Mouse (Mus musculus): ENCODE data around the gene Pdss1.
"Not testable (repeated sequence)": the region's sequence is repeated elsewhere in the genome, so short reads cannot be mapped to it uniquely, and the experiment has no call there.

The Pdss1 gene

DNA sequence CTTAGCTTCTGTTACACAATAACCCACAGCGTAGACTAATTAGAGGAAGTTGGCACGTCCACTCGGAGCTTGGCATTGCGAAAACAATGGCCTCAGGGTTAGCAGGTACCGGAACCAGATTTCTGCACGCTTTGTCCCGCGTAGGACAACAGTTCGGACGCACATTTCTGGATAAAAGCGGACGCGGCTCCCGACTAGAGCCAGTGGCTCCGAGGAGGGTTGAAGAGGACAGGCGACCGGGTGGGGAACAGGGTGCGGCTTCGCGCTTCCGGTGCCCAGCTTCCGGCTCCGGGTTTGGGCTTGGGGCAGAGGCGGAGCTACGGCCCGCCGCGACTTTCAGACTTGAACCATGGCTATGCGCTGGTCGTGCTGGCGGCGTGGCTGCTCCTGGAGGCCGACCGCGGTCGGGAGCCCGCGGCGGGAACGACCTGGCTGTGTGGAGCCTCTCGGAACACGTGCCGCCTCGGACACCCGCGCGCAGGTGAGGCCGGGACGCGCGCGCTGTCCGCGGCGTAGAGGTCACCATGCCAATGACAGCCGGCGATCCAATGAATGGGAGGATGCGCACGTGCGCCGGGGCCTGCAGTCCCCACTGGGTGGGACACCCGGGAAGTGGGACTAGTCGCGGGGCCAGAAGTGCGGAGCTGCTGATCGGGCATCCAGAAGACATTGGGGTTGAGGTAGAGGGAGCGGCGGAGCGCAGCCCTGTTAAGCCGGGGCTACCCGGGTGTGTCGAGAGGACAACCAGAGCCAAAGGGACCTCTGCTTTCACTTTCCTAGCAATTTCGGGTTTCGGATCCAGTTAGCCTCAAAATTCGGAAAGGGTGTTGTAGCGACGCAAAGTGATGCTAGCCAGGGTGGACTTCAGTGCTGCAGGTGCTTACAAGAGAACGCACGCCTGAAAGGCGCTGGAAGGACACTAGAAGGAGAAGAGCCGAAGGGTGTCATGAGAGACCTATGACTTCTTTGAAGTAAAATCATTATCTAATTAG is at the start of gene Pdss1:
TSS of gene Pdss1 (plus strand) at position 241 of the 992 bp plus-strand sequence.
- DNase-seq, result peak; percentile 91 to 94

DNA sequence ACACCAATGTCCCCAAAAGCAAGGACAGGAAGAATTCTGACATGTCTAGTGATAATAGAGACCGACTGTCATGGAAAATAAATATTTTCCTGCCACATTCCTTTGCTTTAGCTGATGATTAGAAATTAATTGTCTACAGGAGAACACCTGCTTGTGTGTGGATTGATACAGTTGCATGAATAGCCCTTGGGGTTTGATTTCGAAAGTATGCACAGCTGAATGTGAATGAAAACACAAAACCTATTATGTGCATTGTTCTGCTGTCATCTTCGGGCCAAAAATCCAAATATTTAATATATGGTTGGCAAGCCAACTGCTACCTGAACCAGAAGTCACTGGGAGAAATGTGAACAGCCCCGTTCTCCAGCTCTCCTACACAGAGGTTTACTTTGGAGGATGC is 43.4 kb upstream of the Pdss1 start:
- DNase-seq, result no peak

- DNase-seq, result no peak
Measured at GRCm38 (mm10) chr2:22857501-22857900, 37.8 kb upstream of the Pdss1 start.

- no peak for DNase-seq
Measured at GRCm38 (mm10) chr2:22862194-22862593, 33.1 kb upstream of the Pdss1 start.

DNA sequence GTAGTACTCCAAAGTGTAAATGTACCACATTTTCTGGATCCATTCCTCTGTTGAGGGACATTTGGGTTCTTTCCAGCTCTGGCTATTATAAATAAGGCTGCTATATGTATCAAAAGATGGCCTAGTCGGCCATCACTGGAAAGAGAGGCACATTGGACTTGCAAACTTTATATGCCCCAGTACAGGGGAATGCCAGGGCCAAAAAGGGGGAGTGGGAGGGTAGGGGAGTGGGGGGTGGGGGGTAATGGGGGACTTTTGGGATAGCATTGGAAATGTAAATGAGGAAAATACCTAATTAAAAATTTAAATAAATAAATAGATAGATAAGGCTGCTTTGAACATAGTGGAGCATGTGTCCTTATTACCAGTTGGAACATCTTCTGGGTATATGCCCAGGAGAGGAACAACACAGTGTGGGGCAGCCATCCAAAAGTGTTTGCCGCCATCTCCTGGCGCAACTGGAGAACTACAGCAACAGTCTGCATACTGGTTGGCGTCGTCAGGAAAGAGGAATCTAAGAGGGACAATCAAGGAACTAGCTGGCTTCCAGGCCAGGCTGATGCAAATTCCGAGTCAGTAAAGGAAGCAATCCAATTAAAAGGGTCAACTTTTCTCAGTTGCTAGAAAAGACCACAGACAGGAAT is 30.8 kb upstream of the Pdss1 start:
- DNase-seq, result peak; percentile 75 to 78

DNA sequence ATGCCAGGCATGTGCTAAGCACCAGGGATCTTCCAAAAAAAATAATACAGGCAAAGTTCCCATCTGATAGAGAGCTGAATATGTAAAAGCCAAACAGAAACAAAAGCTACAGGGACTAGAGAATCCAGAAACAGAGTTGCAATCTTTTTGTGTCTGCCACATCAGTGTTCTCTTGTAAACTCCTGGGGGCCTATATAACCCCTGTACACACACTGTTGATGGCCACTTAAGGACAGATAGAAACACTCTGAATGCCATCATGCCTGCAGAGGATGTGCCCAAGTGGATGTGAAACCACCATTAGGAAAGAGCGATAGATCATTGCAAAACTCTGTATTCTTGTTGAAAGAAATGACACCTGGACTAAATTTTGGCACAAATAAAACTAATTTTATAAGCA is 29.5 kb upstream of the Pdss1 start:
- no peak for DNase-seq

- no peak for DNase-seq
Measured at GRCm38 (mm10) chr2:22866894-22867424, 28.4 kb upstream of the Pdss1 start.

DNA sequence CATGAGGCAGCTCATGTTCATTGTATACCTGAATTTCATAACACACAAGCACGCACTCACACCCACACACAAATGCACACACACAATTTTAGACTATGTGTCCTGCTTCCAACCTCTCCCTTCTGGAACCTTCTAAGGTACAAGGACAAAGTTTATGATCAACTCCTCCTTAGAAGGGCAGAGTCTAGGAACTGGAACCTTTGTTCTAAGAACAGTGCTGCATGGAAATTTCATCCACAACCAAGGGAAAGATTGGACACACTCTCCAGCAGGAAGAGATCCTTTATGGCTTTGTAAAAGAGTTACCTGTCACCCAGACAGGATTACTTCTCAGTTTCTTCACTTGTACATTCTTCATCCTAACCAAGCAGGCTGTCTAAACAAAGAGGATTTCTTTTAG is 22.2 kb upstream of the Pdss1 start:
- no peak for DNase-seq

DNA sequence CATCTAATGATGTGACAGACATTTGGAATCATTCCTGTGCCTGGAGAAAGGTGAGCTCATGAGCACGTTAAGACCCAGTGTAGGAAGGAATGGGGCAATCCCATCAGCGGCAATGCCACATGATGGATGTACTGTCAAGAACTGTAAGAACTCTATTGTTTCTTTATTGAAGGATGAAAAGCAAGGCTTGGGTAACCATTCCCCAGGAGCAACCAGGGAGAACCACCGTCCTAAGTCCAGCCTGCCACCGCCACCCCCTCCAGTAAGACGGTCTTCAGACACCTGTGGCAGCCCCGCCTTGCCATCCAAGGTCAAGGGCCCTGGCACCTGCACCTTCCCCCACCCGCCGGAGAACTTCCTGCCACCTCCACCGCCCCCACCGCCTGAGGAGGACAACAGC is 20.7 kb upstream of the Pdss1 start:
- peak; percentile 53 to 76 for DNase-seq

- no peak for DNase-seq
Measured at GRCm38 (mm10) chr2:22876614-22877013, 18.7 kb upstream of the Pdss1 start.

DNA sequence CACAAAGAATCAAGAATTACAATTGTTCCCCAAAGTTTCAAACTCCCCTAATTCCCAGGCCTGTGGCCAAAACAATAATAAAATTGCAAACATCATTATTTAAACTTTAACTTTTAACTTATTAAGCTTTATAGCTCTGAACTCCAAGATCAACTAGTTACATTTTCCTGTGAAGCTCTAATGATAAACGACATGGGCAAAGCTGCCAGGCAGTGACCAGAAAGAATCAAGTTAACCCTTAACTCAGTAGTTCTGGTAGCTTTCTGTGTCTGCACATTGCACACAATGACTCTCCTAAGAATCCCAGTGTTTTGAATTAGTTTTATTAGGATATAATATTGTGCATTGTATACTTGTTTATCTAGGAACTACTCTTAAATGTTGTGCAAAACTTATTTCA is 16.5 kb upstream of the Pdss1 start:
- DNase-seq, result no peak

DNA sequence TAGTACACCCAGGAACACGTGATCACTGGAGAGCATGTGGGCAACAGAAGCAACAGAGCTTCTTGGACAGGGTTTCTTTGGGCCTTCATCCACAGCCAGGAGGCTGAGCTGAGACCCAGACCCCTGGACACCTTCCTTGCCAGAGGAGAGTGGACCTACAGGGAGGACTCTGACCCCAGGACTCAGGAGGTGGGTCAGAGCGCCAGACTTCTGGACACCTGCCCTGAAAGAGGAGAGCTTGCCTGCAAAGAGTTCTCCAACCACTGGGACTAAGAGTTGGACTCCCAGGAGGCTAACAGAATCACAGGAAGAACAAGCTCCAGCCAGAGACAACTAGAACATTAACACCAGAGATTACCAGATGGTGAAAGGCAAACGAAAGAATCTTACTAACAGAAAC is 14.6 kb upstream of the Pdss1 start:
- DNase-seq, result not testable (repeated sequence)

GRCm38 (mm10) chr2:22894932-22895281 is 415 bp upstream of the Pdss1 start:
- no peak for DNase-seq

GRCm38 (mm10) chr2:22903947-22904346 is 8.6 kb downstream of the Pdss1 start:
- no peak for DNase-seq

DNA sequence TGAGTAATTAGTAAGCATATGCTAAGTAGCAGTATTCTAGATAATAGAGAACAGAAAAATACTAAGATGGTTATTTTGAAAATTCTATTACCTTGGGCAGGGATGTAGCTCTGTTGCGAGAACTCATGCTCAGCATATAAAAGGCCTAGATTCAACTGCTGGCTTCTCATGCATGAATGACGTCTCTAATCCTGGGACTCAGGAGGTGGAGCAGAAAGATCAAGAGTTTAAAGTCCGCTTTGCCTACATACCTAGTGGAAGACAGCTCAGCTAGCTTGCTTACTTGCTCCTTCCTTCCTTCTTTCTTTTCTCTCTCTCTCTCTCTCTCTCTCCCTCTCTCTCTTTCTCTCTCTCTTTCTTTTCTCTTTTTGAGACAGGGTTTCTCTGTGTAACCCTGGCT is 19.1 kb downstream of the Pdss1 start:
- no peak for DNase-seq

- no peak for DNase-seq
Measured at GRCm38 (mm10) chr2:22918651-22919050, 23.3 kb downstream of the Pdss1 start.

DNA sequence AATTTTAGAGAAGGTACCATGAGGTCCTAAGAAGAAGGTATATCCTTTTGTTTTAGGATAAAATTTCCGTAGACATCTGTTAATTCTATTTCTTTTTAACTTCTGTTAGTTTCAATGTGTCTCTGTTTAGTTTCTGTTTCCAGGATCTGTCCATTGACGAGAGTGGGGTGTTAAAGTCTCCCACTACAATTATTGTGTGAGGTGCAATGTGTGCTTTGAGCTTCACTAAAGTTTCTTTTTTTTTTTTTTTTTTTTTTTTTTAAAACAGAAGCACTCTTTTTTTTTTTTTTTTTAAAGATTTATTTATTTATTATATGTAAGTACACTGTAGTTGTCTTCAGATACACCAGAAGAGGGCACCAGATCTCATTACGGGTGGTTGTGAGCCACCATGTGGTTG is 30.6 kb downstream of the Pdss1 start:
- not testable (repeated sequence) for DNase-seq

- no peak for DNase-seq
Measured at GRCm38 (mm10) chr2:22928259-22928658, 32.9 kb downstream of the Pdss1 start.

DNA sequence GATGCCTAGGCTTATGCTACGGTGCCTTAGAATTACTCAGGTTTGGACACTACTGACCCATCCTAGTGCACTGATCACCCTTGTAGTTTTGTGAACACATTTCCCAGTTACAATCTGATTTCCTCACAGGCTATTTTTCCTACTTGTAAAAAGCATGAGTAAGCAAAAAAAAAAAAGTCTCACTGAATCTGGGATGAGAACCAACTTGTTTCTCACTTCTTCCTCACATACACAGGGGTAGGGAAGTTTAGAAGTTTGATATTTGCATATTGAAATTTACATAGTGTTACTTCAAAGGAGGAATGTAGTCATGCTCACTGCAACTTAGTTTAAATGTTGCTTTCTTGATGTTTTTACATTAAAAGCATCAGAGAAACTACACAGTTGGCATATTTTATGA is 38.2 kb downstream of the Pdss1 start:
- no peak for DNase-seq

GRCm38 (mm10) chr2:22949956-22950355 is 54.6 kb downstream of the Pdss1 start:
- no peak for DNase-seq

- DNase-seq, result no peak
Measured at GRCm38 (mm10) chr2:22954278-22954677, 59.0 kb downstream of the Pdss1 start.

- no peak for DNase-seq
Measured at GRCm38 (mm10) chr2:22955914-22956313, 60.6 kb downstream of the Pdss1 start.

DNA sequence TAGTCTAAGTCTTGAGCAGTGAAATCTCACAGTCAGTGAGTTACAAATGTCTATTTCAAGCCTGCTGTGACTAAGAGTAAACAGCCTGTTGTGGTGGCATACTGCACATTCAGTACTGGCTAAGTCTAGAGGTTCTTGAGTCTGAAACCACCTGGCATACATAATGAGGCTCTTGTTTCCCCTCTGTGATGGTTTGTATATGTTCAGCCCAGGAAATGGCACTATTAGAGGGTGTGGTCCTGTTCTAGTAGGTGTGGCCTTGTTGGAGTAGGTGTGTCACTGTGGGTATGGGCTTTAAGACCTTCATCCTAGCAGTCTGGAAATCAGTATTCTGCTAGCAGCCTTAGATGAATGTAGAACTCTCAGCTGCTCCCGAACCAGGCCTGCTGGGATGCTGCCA is 62.1 kb downstream of the Pdss1 start:
- no peak for DNase-seq

DNA sequence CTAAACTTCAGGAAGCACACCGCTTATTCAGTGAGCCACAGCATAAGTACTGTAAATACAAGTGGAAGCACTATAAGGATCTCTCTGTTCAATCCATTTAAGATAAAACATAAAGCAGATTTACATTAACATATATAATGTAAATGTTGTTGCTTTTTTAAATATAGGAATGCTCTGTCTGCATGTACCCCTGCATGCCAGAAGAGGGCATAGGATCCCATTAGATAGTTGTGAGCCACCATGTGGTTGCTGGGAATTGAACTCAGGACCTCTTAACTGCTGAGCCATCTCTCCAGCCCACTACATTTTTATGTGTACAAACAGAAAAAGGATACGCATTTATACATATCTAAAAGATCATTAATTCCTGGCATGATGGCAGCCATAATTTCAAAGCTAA is 66.4 kb downstream of the Pdss1 start:
- no peak for DNase-seq

All from kidney, postnatal 4 days (tissue).